Mouse (Mus musculus): Measurements from ENCODE around the gene Zfp114.

DNA sequence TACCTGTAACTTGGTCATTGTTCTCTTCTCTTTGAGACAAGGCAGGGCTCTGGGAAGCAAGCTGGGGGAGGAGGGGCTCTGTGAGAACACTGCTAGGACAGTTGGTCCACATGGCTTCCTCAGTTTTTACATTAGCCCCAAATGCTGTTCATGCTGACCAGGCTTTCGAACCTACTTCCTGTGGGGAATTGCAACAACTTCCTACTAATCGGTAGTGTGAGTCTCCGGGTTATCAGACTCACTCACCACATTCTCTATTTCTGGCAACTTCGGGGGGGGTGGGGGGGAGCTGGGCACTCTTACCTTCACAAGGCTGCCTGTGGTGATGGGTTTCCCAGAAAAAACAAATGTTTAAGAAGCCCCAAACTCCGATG lies 14.7 kb downstream of the Zfp114 start:
- TF ChIP-seq CTCF (IDR thresholded peaks at IDR 0.05; ENCODE audit: insufficient read depth, low read depth, low read length) (no peak), POLR2A (IDR thresholded peaks at IDR 0.05; ENCODE audit: insufficient read depth, low read depth, low read length) (no peak)
